Mouse (Mus musculus): ENCODE results near the gene Pdpk1. TPM values are rescaled to one million over a fixed set of nuclear protein-coding genes. Genes with fewer than 3 reads are reported as not detected.
"Not testable (repeated sequence)": the region's sequence is repeated elsewhere in the genome, so short reads cannot be mapped to it uniquely, and the experiment has no call there.

The Pdpk1 gene
- polyA plus RNA-seq, 1 experiment from 2014 or later, result 36.5 TPM

DNA sequence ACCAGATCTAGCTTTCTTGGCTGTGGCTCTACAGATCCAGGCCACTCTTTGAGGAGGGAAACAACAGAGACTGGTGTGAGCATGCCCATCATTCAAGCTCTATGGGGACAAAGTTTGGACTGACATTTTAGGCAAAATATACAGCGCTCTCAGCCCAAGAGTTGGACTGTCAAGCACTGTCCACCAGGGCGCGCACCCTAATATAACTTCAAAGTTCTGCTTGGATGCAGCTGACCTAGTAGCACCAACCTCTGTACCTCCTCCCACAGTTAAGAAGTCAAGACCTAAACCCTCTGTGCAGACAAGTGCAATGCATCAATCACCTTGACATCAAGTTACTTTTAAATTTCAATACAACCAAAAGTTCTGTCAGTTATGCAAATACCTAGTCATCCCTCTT is 19.2 kb downstream of the Pdpk1 start:
- no peak overlapping the region for H3K4me2 ChIP-seq (ENCODE audit: low read depth, severe bottlenecking)
- 90% methylated on average over 3 of the region's 3 CpGs for WGBS
- H3K27ac ChIP-seq (replicated peaks; ENCODE audit: low read depth, low read length), result no peak overlapping the region
- no peaks in the 10 kb centered on the region for H3K4me1 ChIP-seq (ENCODE audit: control insufficient read depth, insufficient read depth, low read length)
- H3K9ac ChIP-seq (ENCODE audit: low read length), result no peak overlapping the region
- ATAC-seq (ENCODE audit: insufficient number of reproducible peaks, low FRiP score, low TSS enrichment, low read depth) (no peak), DNase-seq (ENCODE audit: low spot score) (no peak)
- H3K36me3 ChIP-seq (ENCODE audit: control insufficient read depth, insufficient read depth, low read length), result no peaks in the 10 kb centered on the region
- H3K27me3 ChIP-seq (ENCODE audit: control insufficient read depth, insufficient read depth, low read length), result no peaks in the 10 kb centered on the region
- no peak overlapping the region for H3K4me3 ChIP-seq (ENCODE audit: low read depth, low read length)
- H3K9me3 ChIP-seq (ENCODE audit: control insufficient read depth, low read length), result no peaks in the 10 kb centered on the region

DNA sequence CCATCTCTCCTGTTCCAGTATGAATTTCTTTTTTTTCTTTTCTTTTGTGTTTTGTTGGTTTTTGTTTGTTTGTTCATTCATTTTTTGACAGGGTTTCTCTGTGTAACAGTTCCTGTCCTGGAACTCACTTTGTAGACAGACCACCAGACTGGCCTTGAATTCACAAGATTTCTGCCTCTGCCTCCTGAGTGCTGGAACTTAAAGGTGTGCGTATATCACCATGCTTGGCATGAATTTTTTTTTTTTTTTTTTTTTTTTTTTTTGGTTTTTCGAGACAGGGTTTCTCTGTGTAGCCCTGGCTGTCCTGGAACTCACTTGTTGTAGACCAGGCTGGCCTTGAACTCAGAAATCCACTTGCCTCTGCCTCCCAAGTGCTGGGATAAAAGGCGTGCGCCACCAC is 21.5 kb downstream of the Pdpk1 start:
- 95% methylated on average over 4 of the region's 4 CpGs for WGBS
- H3K27ac ChIP-seq (replicated peaks; ENCODE audit: low read depth, low read length), result not testable (repeated sequence)

DNA sequence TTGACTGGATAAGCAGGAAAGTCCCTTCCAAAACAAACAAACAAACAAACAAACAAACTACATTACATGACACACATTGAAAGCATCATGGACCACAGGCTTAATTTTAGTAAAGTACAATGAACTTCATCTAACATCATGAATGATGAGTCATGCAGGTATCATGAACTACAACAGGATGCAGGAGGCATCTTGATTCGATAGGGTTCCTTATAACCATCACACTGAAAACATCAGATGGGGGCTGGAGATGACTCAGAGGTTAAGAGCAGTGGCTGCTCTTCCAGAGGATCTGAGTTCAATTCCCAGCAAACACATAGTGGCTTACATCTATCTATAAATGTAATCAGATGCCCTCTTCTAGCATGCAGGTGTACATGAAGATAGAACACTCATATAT is 23.1 kb downstream of the Pdpk1 start:
- ATAC-seq (ENCODE audit: insufficient number of reproducible peaks, low FRiP score, low TSS enrichment, low read depth), result no peak
- H3K27me3 ChIP-seq (ENCODE audit: control insufficient read depth, insufficient read depth, low read length), result no peaks in the 10 kb centered on the region
- H3K9me3 ChIP-seq (ENCODE audit: control insufficient read depth, low read length), result no peaks in the 10 kb centered on the region
- no peak overlapping the region for H3K4me2 ChIP-seq (ENCODE audit: low read depth, severe bottlenecking)
- H3K4me1 ChIP-seq (ENCODE audit: control insufficient read depth, insufficient read depth, low read length), result no peaks in the 10 kb centered on the region
- H3K27ac ChIP-seq (replicated peaks; ENCODE audit: low read depth, low read length), result no peak overlapping the region
- no peaks in the 10 kb centered on the region for H3K36me3 ChIP-seq (ENCODE audit: control insufficient read depth, insufficient read depth, low read length)
- no peak overlapping the region for H3K4me3 ChIP-seq (ENCODE audit: low read depth, low read length)
- no peak overlapping the region for H3K9ac ChIP-seq (ENCODE audit: low read length)
- no peak for DNase-seq (ENCODE audit: low spot score)
- 92% methylated on average over 1 of the region's 1 CpGs for WGBS

More for the DNA sequence above, 21.5 kb downstream of the Pdpk1 start:
- not testable (repeated sequence) for H3K36me3 ChIP-seq (ENCODE audit: control insufficient read depth, insufficient read depth, low read length); ATAC-seq (ENCODE audit: insufficient number of reproducible peaks, low FRiP score, low TSS enrichment, low read depth); H3K9ac ChIP-seq (ENCODE audit: low read length); DNase-seq (ENCODE audit: low spot score); H3K4me3 ChIP-seq (ENCODE audit: low read depth, low read length); H3K4me1 ChIP-seq (ENCODE audit: control insufficient read depth, insufficient read depth, low read length); H3K4me2 ChIP-seq (ENCODE audit: low read depth, severe bottlenecking); H3K27me3 ChIP-seq (ENCODE audit: control insufficient read depth, insufficient read depth, low read length); H3K9me3 ChIP-seq (ENCODE audit: control insufficient read depth, low read length)

DNA sequence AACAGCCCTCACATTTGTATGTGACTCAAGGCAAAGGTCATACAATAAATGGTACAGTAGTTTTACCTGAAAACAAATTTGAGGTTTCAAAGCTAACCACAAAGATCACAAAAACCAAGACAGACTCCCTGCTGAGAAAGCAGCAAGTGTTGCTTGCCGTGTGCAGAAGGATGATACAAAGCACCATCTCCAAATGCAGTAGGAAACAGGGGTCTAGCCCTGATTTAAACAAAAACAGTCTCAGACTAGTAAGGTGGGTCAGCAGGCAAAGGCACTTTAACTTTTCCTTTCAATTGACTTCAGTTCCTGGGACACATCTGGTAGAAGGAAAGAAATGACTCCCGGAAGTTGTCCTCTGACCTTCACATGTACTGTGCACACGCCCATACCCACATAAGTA is 23.9 kb downstream of the Pdpk1 start:
- H3K9me3 ChIP-seq (ENCODE audit: control insufficient read depth, low read length), result no peaks in the 10 kb centered on the region
- H3K9ac ChIP-seq (ENCODE audit: low read length), result no peak overlapping the region
- DNase-seq (ENCODE audit: low spot score), result no peak
- no peak overlapping the region for H3K4me2 ChIP-seq (ENCODE audit: low read depth, severe bottlenecking)
- no peak overlapping the region for H3K4me3 ChIP-seq (ENCODE audit: low read depth, low read length)
- H3K36me3 ChIP-seq (ENCODE audit: control insufficient read depth, insufficient read depth, low read length), result no peaks in the 10 kb centered on the region
- H3K27ac ChIP-seq (replicated peaks; ENCODE audit: low read depth, low read length), result no peak overlapping the region
- H3K4me1 ChIP-seq (ENCODE audit: control insufficient read depth, insufficient read depth, low read length), result no peaks in the 10 kb centered on the region
- WGBS, result 83% methylated on average over 3 of the region's 3 CpGs
- H3K27me3 ChIP-seq (ENCODE audit: control insufficient read depth, insufficient read depth, low read length), result no peaks in the 10 kb centered on the region
- no peak for ATAC-seq (ENCODE audit: insufficient number of reproducible peaks, low FRiP score, low TSS enrichment, low read depth)

DNA sequence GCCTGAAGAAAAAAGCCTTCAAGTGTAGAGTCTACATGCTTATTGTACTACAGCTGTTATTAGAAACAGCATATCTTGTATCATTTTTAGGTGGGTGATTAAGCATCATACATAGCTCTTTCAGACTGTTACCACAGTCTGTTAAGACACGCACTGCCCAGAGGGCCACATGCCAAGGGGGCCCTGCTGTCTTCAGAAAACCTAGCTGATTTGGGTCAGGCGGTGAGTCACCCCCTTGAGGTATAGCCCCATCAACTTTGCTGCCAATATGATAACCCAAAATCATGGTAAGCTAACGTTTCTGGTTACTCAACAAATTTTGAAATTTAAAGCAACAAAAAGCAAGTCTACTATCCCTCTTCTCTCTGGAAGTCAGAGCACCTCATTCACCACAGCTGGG is 31.3 kb downstream of the Pdpk1 start:
- Histone ChIP-seq H3K27me3 (ENCODE audit: control insufficient read depth, insufficient read depth, low read length) (no peaks in the 10 kb centered on the region), H3K36me3 (ENCODE audit: control insufficient read depth, insufficient read depth, low read length) (no peaks in the 10 kb centered on the region), H3K4me1 (ENCODE audit: control insufficient read depth, insufficient read depth, low read length) (no peaks in the 10 kb centered on the region), H3K9me3 (ENCODE audit: control insufficient read depth, low read length) (no peaks in the 10 kb centered on the region), H3K9ac (ENCODE audit: low read length) (no peak overlapping the region), H3K4me2 (ENCODE audit: low read depth, severe bottlenecking) (no peak overlapping the region), H3K27ac (replicated peaks; ENCODE audit: low read depth, low read length) (no peak overlapping the region), H3K4me3 (ENCODE audit: low read depth, low read length) (no peak overlapping the region)
- ATAC-seq (ENCODE audit: insufficient number of reproducible peaks, low FRiP score, low TSS enrichment, low read depth) (no peak), DNase-seq (ENCODE audit: low spot score) (no peak)
- WGBS, result 92% methylated on average over 3 of the region's 3 CpGs

DNA sequence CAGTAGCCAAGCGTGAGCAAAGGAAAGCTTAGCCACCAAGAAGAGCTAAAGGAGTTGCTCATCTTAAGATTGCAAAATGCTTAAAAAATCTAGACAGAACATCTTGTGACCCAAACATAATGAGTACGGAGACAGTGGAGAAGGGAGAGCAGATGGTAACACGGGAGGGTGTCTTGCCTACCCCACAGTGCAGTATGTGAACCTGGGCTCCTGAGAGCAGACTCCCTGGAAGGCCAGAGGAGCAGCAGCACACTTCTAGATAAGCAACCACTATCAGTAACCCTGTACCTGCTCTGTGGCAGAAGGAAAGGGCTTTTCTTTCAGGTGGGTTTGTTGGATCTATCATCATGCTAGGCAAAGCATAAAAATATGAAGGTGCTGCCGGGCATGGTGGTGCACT is 37.7 kb downstream of the Pdpk1 start:
- Histone ChIP-seq H3K4me2 (ENCODE audit: low read depth, severe bottlenecking) (no peak overlapping the region), H3K27me3 (ENCODE audit: control insufficient read depth, insufficient read depth, low read length) (no peaks in the 10 kb centered on the region), H3K9me3 (ENCODE audit: control insufficient read depth, low read length) (no peaks in the 10 kb centered on the region), H3K36me3 (ENCODE audit: control insufficient read depth, insufficient read depth, low read length) (peaks cover 3% of the 10 kb centered on the region), H3K4me1 (ENCODE audit: control insufficient read depth, insufficient read depth, low read length) (no peaks in the 10 kb centered on the region), H3K9ac (ENCODE audit: low read length) (no peak overlapping the region), H3K4me3 (ENCODE audit: low read depth, low read length) (no peak overlapping the region), H3K27ac (replicated peaks; ENCODE audit: low read depth, low read length) (no peak overlapping the region)
- no peak for ATAC-seq (ENCODE audit: insufficient number of reproducible peaks, low FRiP score, low TSS enrichment, low read depth)
- 92% methylated on average over 4 of the region's 4 CpGs for WGBS
- DNase-seq (ENCODE audit: low spot score), result no peak

DNA sequence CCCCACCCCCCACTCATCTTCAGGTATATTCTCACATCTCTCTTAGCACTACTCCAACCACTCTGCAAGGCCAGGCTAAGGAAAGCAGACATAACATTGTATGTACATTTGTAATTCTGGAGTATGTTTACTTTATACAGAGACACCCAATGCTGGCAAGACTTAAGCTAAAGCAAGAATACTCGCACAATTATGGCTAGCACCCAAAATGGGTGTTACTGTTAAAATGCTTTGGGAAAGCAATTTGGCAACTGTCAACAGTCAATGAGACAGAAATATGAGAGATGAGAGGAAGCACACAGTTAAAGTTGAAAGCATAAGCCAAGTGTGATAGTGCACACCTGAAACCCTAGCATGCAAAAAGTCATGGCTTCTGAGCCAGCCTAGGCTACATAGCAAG is 39.5 kb downstream of the Pdpk1 start:
- no peak overlapping the region for H3K4me3 ChIP-seq (ENCODE audit: low read depth, low read length)
- H3K27me3 ChIP-seq (ENCODE audit: control insufficient read depth, insufficient read depth, low read length), result no peaks in the 10 kb centered on the region
- no peak for ATAC-seq (ENCODE audit: insufficient number of reproducible peaks, low FRiP score, low TSS enrichment, low read depth)
- no peaks in the 10 kb centered on the region for H3K9me3 ChIP-seq (ENCODE audit: control insufficient read depth, low read length)
- H3K36me3 ChIP-seq (ENCODE audit: control insufficient read depth, insufficient read depth, low read length), result peaks cover 3% of the 10 kb centered on the region
- H3K27ac ChIP-seq (replicated peaks; ENCODE audit: low read depth, low read length), result no peak overlapping the region
- DNase-seq (ENCODE audit: low spot score), result no peak
- H3K9ac ChIP-seq (ENCODE audit: low read length), result no peak overlapping the region
- H3K4me2 ChIP-seq (ENCODE audit: low read depth, severe bottlenecking), result no peak overlapping the region
- 98% methylated on average over 1 of the region's 1 CpGs for WGBS
- no peaks in the 10 kb centered on the region for H3K4me1 ChIP-seq (ENCODE audit: control insufficient read depth, insufficient read depth, low read length)

DNA sequence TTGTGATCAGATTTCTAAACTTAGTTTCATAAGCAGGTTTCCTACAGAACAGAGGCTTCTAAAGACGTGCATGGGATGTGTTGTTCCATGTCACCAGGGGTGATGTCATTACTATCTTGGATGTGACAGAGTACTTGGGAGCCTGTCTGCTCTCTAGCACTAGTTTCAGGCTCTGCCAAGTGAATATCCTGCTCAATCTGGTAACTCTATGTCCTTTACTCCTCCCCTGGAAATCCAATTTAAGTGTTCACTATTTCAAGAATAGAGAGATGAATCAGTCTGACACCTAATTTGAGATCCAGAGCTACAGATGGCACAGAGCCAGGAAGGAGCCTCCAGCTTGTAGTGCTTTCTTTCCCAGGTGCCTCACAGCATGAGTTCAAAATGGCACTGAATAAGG is 41.8 kb downstream of the Pdpk1 start:
- H3K36me3 ChIP-seq (ENCODE audit: control insufficient read depth, insufficient read depth, low read length), result peaks cover 5% of the 10 kb centered on the region
- DNase-seq (ENCODE audit: low spot score) (no peak), ATAC-seq (ENCODE audit: insufficient number of reproducible peaks, low FRiP score, low TSS enrichment, low read depth) (no peak)

DNA sequence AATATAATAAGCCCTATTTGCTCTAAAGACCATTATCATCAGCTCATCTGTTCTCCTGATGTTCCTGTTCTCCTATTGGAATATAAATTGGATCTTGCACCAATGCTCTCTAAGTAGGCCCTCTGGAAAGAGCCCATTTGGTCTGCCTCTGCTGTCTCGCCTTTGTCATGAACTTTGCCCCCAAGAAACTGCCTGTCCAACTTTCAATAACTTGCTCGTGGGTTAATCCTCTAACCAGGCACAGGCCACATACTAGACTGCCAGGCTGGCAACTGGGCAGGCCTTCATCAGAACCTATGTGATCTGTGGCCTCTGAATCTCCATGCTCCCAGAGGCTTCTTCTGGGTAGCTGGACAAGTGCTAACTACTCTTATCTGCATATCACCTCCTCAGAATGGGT is 45.6 kb downstream of the Pdpk1 start:
- peaks cover 5% of the 10 kb centered on the region; the same call in 1 of the 2 replicates for H3K36me3 ChIP-seq (ENCODE audit: control insufficient read depth, insufficient read depth, low read length)
- H3K27me3 ChIP-seq (ENCODE audit: control insufficient read depth, insufficient read depth, low read length), result no peaks in the 10 kb centered on the region
- no peak overlapping the region for H3K27ac ChIP-seq (replicated peaks; ENCODE audit: low read depth, low read length)
- H3K4me1 ChIP-seq (ENCODE audit: control insufficient read depth, insufficient read depth, low read length), result no peaks in the 10 kb centered on the region
- no peak overlapping the region for H3K4me2 ChIP-seq (ENCODE audit: low read depth, severe bottlenecking)
- DNase-seq (ENCODE audit: low spot score), result no peak
- no peak overlapping the region for H3K9ac ChIP-seq (ENCODE audit: low read length)
- 79% methylated on average over 2 of the region's 2 CpGs for WGBS
- H3K4me3 ChIP-seq (ENCODE audit: low read depth, low read length), result no peak overlapping the region
- no peaks in the 10 kb centered on the region for H3K9me3 ChIP-seq (ENCODE audit: control insufficient read depth, low read length)
- ATAC-seq (ENCODE audit: insufficient number of reproducible peaks, low FRiP score, low TSS enrichment, low read depth), result no peak

More for the DNA sequence above, 41.8 kb downstream of the Pdpk1 start:
- no peaks in the 10 kb centered on the region for H3K4me1 ChIP-seq (ENCODE audit: control insufficient read depth, insufficient read depth, low read length)
- no peaks in the 10 kb centered on the region for H3K27me3 ChIP-seq (ENCODE audit: control insufficient read depth, insufficient read depth, low read length)
- no peak overlapping the region for H3K27ac ChIP-seq (replicated peaks; ENCODE audit: low read depth, low read length)
- H3K9me3 ChIP-seq (ENCODE audit: control insufficient read depth, low read length), result no peaks in the 10 kb centered on the region
- 81% methylated on average over 1 of the region's 1 CpGs for WGBS
- no peak overlapping the region for H3K9ac ChIP-seq (ENCODE audit: low read length)
- H3K4me2 ChIP-seq (ENCODE audit: low read depth, severe bottlenecking), result no peak overlapping the region
- no peak overlapping the region for H3K4me3 ChIP-seq (ENCODE audit: low read depth, low read length)
